Mouse (Mus musculus) gastrocnemius, adult 2 months (tissue): ENCODE data around the gene Nphs2. TPM values are rescaled to one million over a fixed set of nuclear protein-coding genes. Genes with fewer than 3 reads are reported as not detected.
"Not testable (repeated sequence)": the region's sequence is repeated elsewhere in the genome, so short reads cannot be mapped to it uniquely, and the experiment has no call there.

ENCODE experiments used
- DNase-seq: peaks from one replicate; pipeline ENCODE4 v3.0.0; 2022
- H3K27ac ChIP-seq: fragments of 200-600 bp; 2 replicates; pipeline ENCODE4 v1.8.1; 2022; ENCODE audit warnings: mild to moderate bottlenecking
- H3K4me3 ChIP-seq: fragments of 200-600 bp; 2 replicates; pipeline ENCODE4 v1.8.1; 2022; ENCODE audit warnings: mild to moderate bottlenecking, moderate library complexity
- CTCF ChIP-seq: fragments of 200-600 bp; IDR thresholded peaks from 2 replicates; pipeline ENCODE4 v1.8.1; 2022; ENCODE audit warnings: antibody characterized with exemption, mild to moderate bottlenecking, moderate library complexity
- intact Hi-C: fragments of 180-260 bp; cut with DNase I; formaldehyde crosslinking; loops from one replicate; pipeline ENCODE4 v1.15.1; 2025
- long read RNA-seq, 2 experiments: library from polyadenylated mRNA; stranded (forward); transcript quantifications; one replicate each; pipeline ENCODE4 v2.0.0; 2021
- total RNA-seq, 2 experiments: library from RNA; stranded (reverse); gene quantifications; 2 replicates each; pipeline ENCODE4 v1.2.3; 2021

Nphs2 gene
- total RNA-seq, result not detected
- long read RNA-seq, experiment 1, result 0 reads
- long read RNA-seq, experiment 2, result 0 reads

DNA sequence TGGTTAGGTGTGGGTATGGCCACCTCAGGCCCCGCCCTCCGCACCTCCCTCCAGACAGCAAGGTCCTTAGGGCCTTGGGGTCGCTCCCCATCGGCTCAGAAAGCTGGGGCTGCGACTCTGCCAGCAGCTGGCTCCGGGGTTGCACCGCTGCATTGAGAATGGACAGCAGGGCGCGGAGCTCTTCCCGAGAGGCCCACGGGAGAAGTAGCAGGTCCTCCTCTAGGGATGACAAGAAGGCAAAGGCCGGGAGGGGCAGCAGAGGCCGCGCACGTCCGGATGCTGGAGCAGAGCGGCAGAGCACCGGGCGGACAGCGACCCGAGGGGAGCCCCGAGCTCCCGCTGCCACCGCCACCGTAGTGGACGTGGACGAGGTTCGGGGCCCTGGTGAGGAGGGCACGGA lies at the start of gene Nphs2:
TSS of gene Nphs2 (plus strand) at position 98 of the 400 bp plus-strand sequence.
- no peak for TF ChIP-seq CTCF
- DNase-seq, result no peak
- Histone ChIP-seq H3K4me3 (no peak within 1 kb of the TSS), H3K27ac (no peak within 1 kb of the TSS)
- intact Hi-C loops, result no loop called here

DNA sequence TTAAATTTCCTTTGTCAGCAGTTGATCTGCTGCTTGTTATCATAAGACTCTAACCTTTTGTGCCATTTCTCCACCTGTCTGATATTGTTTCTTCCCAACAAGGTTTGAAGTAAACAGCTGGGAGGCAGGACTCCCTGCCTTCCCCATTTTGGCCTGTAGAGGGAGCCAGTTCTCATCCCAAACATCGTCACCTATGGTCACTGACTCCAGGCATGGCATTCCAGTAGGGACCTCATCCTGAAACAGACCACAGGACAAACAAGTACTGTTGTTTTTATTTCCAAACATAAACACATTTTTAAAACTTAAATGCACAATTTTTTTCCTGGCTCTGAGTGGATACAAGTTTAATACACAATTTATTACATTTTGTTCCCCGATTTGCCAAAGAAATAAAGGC lies 47.2 kb upstream of the Nphs2 start:
- Histone ChIP-seq H3K27ac (no peak overlapping the region), H3K4me3 (no peak overlapping the region)
- TF ChIP-seq CTCF, result peak; percentile 97; the same call in 1 of the 2 replicates
- peak; percentile 54 for DNase-seq
- intact Hi-C loops, result loop anchor here (5.0 to 10.0 kb wide), 2 partner anchors 279 to 371 kb away; no protein-coding TSS in a partner anchor

DNA sequence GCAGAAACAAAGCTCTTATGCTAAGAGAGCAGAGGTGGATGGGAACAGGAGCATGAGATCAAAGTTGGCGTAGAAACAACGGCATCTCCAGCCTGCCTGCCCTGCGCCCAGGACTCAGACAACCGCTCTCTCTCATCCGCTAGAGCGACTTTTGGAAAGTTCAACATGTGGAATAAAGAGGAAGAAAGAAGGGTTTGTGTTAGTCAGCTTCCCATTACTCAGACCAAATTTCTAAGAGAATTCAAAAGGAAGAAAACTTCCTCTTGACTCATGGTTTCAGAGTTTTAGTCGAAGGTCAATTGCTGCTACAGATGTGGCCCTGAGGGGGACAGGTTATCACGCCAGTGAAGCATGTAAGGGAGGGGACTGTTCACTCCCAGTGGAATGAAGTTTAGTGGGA lies 46.6 kb upstream of the Nphs2 start:
- intact Hi-C loops, result loop anchor here (5.0 to 10.0 kb wide), 2 partner anchors 278 to 371 kb away; no protein-coding TSS in a partner anchor

DNA sequence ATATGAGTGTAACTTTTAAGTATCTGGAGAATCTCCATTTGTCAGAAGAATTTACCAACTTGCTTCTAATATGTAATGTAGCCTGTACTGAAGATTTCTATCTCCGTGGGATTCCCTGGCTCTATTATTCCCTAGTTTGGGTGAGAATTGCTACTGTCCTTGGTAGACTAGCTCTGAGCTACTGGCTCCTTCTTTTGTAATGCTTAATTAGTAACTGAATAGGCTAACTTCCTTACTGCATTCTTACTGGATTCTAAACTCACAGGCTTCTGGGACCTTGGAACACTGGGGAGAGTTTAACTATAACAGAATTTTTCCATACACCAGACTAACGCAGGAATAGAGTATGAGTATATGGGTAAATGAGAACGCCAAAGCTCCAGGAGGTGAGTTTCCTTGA lies 42.0 kb upstream of the Nphs2 start:
- DNase-seq, H3K4me3 ChIP-seq, H3K27ac ChIP-seq: not testable (repeated sequence)
- intact Hi-C loops, result loop anchor here (10.0 kb wide), 1 partner anchor 366 kb away; no protein-coding TSS in a partner anchor

More for the DNA sequence above, 46.6 kb upstream of the Nphs2 start:
- no peak overlapping the region for H3K27ac ChIP-seq
- no peak overlapping the region for H3K4me3 ChIP-seq
- DNase-seq, result no peak
- no peak for TF ChIP-seq CTCF

DNA sequence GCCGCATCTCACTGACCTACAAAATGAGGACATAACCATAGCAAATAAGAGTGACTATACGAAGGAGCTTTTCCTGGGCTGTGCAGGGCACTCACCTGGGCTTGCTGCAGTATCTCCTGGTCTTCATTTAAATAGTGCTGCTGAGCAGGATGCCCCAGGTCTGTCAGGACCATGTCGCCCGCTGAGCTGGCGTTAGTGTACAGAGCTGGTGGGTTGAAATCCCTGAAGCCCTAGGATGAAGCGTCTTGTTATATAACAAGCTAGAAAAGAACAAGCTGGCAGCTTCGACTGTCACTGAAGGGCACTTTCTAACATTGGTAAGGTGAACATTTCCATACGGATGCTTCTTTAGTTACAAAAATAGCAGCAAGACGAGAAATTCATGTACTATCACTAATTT lies 40.1 kb upstream of the Nphs2 start:
- intact Hi-C loops, result no loop called here

DNA sequence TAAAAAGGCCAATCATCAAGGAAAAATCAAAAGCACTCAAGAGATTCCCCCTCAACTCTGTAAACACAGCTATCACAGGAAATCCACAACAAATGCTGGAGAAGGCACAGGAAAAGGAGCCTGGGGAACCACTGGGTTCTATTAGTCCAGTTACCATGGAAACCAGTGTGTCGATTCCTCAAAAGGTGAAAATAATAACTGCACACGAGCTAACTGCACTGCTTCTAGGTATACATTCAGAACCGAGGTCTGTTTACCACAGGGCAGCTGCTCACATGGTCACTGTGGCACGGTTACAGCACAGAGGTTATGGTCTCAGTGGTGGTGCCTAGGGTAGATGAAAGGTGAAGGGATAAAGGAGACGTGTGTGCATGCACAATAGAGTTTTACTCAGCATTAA lies 38.9 kb upstream of the Nphs2 start:
- DNase-seq, result no peak
- Histone ChIP-seq H3K4me3 (no peak overlapping the region), H3K27ac (no peak overlapping the region)
- intact Hi-C loops, result no loop called here
- TF ChIP-seq CTCF, result no peak

More for the DNA sequence above, 40.1 kb upstream of the Nphs2 start:
- Histone ChIP-seq H3K4me3 (no peak overlapping the region), H3K27ac (no peak overlapping the region)
- TF ChIP-seq CTCF, result no peak
- no peak for DNase-seq

DNA sequence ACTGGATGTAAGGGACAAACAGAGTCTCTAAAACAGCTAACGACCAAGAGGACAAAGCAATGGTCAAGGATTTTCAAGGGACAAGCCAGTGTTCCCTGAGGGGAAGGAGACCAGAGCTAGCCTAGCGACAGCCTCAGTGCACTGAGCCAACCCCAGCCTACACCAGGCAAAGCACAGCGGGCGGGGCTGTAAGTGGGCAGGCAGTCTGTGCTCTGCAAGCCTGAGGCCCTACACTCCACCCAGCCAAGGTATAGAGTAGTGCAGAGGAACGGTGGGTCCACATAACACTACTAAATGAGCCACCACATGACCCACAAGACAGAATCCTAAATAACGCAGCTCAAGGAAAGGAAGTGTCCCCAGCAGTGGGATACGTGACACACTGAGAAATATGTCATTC lies 36.9 kb upstream of the Nphs2 start:
- intact Hi-C loops, result no loop called here
- Histone ChIP-seq H3K4me3 (no peak overlapping the region), H3K27ac (no peak overlapping the region)
- no peak for TF ChIP-seq CTCF
- no peak for DNase-seq

DNA sequence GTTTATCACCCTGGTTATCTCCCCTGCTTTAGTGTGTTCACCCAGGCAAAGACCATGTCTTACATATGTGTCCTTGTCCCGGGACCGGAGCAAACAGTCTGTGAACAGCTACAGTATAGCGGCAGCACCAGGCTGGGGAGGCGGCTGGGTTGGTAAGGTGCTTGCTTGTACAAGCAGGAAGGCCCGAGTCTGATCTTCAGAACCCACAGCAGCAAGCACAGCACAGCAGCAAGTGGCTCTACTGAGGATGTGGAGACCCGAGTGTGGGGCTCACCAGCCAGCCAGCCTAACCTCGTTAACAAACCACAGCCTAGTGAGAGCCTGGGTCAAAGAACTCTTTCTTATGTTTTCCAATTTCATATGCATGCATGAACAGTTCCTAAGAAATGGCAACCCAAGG lies 30.4 kb upstream of the Nphs2 start:
- no peak overlapping the region for H3K27ac ChIP-seq
- intact Hi-C loops, result no loop called here
- DNase-seq, result no peak
- no peak overlapping the region for H3K4me3 ChIP-seq
- no peak for TF ChIP-seq CTCF

DNA sequence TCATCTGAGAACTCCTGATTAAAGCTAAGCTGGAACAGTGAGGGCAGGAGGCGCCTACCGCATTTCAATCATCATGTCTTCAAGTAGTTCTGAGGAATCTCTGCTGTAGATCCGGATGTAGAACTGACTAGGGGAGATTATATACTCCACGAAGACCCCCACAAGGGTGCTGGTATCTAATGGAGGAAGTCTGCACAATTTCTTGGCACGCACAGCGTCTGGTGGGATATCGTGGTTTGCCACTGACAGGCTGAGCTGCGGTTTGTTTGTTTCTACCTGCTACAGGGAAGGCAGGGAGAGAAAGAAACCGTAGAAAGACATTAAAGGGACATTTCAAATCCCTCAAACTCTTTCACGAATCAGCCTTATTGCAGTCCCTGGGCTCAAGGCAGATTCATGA lies 26.3 kb upstream of the Nphs2 start:
- no peak overlapping the region for H3K4me3 ChIP-seq
- intact Hi-C loops, result no loop called here
- H3K27ac ChIP-seq, result no peak overlapping the region

DNA sequence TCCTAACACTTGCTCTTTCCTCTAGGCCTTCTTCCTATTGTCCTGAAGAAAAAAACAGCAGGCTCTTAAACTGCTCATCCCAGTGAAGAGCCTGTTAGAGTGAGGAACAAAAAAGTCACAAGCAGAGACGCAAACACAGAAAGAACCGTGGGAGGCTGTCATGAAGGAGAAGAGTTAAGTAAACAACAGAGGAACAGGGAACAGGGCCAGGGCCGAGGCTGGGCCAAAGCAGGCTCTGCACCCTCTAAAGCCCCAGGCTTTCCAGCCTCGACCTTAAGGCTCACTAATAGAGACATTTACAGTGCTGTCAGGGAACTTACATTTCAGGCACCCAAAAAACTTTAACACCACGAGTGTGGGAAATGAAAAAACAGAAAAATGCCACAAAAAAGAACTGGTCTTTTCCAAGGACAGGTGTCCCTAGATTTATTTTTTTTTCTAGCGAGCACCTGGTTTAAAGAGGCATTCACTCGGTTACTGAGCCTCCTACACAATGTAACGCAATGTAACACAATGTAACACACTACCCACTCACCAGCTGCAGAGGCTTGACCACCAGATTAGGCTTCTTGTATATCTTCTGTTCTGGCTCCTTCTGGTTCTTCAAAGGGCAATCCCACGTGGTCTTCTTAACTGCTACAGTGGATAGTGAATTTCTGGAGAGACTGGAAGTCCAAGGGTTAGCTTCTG lies 25.5 kb upstream of the Nphs2 start:
- no peak for TF ChIP-seq CTCF
- no peak for DNase-seq

More for the DNA sequence above, 26.3 kb upstream of the Nphs2 start:
- no peak for DNase-seq
- TF ChIP-seq CTCF, result no peak

DNA sequence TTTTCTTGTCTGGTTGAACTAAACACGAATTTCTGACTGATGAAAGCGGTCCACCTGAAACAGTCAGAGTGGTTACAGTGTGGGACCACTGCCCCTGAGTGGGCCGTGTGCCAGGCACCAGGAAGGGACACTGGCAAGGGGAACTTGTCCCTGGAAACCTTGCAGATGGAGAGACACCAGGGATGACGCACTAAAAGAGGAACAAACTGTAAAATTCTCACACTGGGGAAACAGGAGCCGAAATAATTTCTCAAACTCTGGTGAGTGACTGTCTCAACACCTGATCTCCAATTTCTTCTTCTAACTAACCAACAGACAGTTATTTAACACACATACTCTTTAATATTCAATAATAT lies 25.0 kb upstream of the Nphs2 start:
- H3K4me3 ChIP-seq, result no peak overlapping the region
- no peak for DNase-seq
- intact Hi-C loops, result no loop called here
- no peak for TF ChIP-seq CTCF
- no peak overlapping the region for H3K27ac ChIP-seq

More for the DNA sequence above, 25.5 kb upstream of the Nphs2 start:
- Histone ChIP-seq H3K27ac (no peak overlapping the region), H3K4me3 (no peak overlapping the region)
- intact Hi-C loops, result no loop called here

DNA sequence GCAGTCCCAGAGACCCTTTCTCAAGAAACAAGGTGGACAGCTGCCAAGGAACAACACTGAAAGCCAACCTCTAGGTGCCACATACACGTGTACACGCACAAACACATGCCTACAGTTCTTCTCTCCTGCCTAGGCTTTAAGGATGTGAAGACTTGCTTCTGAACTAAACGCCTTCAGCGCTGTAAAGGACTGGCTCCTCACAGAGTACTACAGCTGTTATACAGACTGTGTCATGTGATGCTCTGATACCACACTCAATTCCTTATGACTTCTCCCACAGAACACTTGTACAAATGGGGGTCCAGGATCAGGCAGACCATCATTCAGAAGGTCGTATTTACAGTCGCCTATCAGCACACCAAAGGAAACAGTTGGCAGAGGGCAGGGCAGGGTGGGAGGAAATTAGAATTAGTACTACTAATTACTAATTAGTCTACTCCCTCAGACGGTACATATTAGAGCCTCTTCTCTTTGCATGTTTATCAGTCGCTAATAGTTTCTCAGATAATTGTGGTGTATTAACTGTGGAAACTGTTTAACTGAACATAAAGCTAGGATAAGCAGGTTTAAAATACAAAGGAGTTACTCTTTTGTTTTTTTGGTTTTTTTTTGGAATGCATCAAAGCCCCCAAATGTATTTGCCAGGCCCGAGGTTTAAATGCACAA lies 21.8 kb upstream of the Nphs2 start:
- no peak for TF ChIP-seq CTCF
- intact Hi-C loops, result no loop called here
- Histone ChIP-seq H3K4me3 (no peak overlapping the region), H3K27ac (no peak overlapping the region)
- no peak for DNase-seq

DNA sequence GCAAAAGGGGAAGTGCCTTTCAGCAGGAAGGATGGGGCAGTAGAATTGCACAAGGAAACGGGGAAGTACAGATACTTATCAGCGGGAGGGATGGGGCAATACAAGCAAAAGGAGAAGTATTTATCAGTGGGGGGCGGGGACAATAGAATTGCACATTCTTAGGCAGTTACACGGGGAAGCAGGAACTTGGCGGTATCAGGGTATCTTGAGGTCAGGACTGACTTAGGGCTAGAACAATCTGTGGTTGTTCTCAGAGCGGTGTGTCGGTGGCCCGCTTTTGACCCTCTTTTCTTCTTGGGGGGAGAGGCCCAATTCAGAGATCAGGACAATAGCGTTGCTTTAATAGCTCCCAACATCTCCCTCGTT lies 21.3 kb upstream of the Nphs2 start:
- DNase-seq, H3K4me3 ChIP-seq, intact Hi-C loops, H3K27ac ChIP-seq: not testable (repeated sequence)

DNA sequence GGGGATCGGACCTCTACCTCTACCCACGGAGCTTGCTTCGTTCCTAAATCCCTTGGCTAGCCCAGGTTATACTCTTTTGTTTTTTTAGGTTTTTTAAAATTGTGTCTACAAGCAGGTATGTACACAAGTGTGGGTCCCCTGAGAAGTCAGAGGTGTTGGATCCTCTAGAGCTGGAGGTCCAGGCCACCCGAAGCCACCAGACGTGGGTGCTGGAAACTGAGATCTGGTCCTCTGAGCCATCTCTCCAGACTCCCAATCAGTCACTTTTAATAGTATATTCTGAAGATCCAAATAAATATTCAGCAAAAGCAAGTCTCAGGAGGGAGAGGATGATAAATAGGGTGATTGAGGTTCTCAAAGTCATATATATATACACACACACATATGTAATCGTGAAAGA lies 20.5 kb upstream of the Nphs2 start:
- Histone ChIP-seq H3K4me3 (no peak overlapping the region), H3K27ac (no peak overlapping the region)
- no peak for DNase-seq
- no peak for TF ChIP-seq CTCF
- intact Hi-C loops, result no loop called here
